Mouse (Mus musculus) liver, adult 2 months (tissue): ENCODE results near the gene Tmbim6. TPM values are rescaled to one million over a fixed set of nuclear protein-coding genes. Genes with fewer than 3 reads are reported as not detected.

Experiments used
- DNase-seq: peaks from one replicate; pipeline ENCODE4 v3.0.0-alpha.2; 2011; ENCODE audit warnings: low read depth, low spot score; ENCODE audit errors: extremely low read depth
- H3K27ac ChIP-seq: fragments of 200-500 bp; replicated peaks from 2 replicates; pipeline ENCODE4 v1.5.1; 2012; ENCODE audit warnings: low read depth, mild to moderate bottlenecking, control low read depth, inconsistent platforms, low read length; ENCODE audit not compliant: insufficient read depth
- H3K27me3 ChIP-seq: fragments of 200-500 bp; 2 replicates; pipeline ENCODE4 v1.6.1; 2012; ENCODE audit warnings: mild to moderate bottlenecking, moderate library complexity, low read length, inconsistent platforms; ENCODE audit not compliant: control insufficient read depth, insufficient read depth
- H3K36me3 ChIP-seq: fragments of 200-500 bp; 2 replicates; pipeline ENCODE4 v1.6.1; 2012; ENCODE audit warnings: low read length, inconsistent platforms; ENCODE audit not compliant: control insufficient read depth, insufficient read depth
- H3K4me1 ChIP-seq: fragments of 200-500 bp; 2 replicates; pipeline ENCODE4 v1.6.1; 2011; ENCODE audit warnings: low read length; ENCODE audit not compliant: control insufficient read depth, insufficient read depth
- H3K4me3 ChIP-seq: fragments of 200-500 bp; 2 replicates; pipeline ENCODE4 v1.5.1; 2011; ENCODE audit warnings: low read depth, mild to moderate bottlenecking, control low read depth, low read length, moderate library complexity; ENCODE audit not compliant: insufficient read depth
- H3K79me2 ChIP-seq: fragments of 200-500 bp; 2 replicates; pipeline ENCODE4 v1.6.1; 2012; ENCODE audit warnings: inconsistent platforms, mild to moderate bottlenecking, low read length, moderate library complexity; ENCODE audit not compliant: control insufficient read depth, insufficient read depth
- H3K9ac ChIP-seq: fragments of 200-500 bp; 2 replicates; pipeline ENCODE4 v1.6.1; 2012; ENCODE audit warnings: low read depth, mild to moderate bottlenecking, control low read depth, inconsistent platforms, low read length
- CTCF ChIP-seq: fragments of 200-500 bp; IDR thresholded peaks from 2 replicates; pipeline ENCODE4 v1.5.1; 2011; ENCODE audit warnings: low read depth, low read length, control low read depth
- POLR2A ChIP-seq: fragments of 200-500 bp; IDR thresholded peaks from 2 replicates; pipeline ENCODE4 v1.6.1; 2011; ENCODE audit warnings: low read length, control low read depth; ENCODE audit not compliant: insufficient read depth; ENCODE audit errors: extremely low read depth
- WGBS: fragments of 180-500 bp; shearing (Covaris S2); methylation state at CpG from one replicate; pipeline ENCODE4 v1.1.7; 2018; 5-methylcytosine and 5-hydroxymethylcytosine counted together
- polyA plus RNA-seq: library from polyadenylated mRNA; depleted of rRNA; stranded (reverse); fragments of >200 nt; gene quantifications from 2 replicates; pipeline ENCODE4 v1.2.3, GENCODE M21; 2012; rRNA removed
- total RNA-seq: library from RNA; depleted of rRNA; stranded (reverse); fragments of >200 nt; gene quantifications from 2 replicates; pipeline ENCODE4 v1.2.3, GENCODE M21; 2014; rRNA removed

Tmbim6 gene
- total RNA-seq (699 and 816 TPM in 2 replicates), polyA plus RNA-seq (2,160 and 2,362 TPM in 2 replicates)

DNA sequence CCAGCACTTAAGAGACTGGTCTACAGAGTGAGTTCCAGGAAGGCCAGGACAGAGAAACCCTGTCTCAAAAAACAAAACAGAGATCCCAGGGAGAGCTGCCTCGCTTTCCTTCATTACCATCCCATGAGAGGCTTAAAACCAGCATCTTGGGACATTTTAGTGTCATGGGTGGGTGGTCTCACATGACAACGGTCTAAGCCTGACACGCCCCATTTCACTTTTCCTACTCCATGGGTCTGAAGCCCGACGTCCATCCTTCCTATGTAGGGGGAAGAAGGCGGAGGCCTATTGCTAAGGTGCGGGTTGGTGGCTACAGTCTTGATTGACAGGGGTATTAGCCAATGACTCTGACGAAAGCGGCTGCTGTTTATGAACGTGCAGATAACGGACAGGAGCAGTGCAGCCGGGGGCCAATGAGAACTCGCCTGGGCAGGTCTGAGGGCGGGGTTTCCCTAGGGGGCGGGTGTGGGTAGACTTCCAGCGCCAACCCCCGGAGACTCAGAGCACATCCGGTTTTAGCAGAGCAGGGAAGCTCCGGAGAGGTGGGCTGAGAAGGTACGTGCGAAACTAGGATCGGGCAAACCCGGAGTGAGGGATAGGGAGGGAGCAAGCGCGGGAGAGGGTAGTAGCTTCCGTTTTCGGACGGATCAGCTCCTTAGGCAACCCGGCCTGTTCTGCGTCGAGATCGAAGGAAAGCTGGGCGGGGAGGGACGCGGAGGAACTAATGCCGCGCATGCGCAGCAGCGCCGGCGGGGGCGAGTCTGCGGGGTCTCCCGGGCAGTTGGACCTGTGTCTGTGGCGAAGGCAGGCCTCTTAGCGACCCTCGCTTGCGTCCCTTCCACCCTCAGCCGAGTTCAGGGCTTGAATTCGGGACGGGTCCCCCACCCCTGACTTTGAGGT is at the start of gene Tmbim6:
Gene Tmbim6 (plus strand): TSS at position 397 of the 900 bp plus-strand sequence.
- Histone ChIP-seq H3K27me3 (no peaks in the 10 kb centered on the region), H3K4me1 (peaks cover 16% of the 10 kb centered on the region), H3K9ac (peak within 1 kb of the TSS; percentile 95), H3K4me3 (peak within 1 kb of the TSS; percentile 89), H3K36me3 (no peaks in the 10 kb centered on the region), H3K27ac (peak within 1 kb of the TSS; percentile 95), H3K79me2 (peaks cover 20% of the 10 kb centered on the region; the same call in 1 of the 2 replicates)
- TF ChIP-seq CTCF (no peak), POLR2A (peak; percentile 96)
- under 1% methylated on average over 51 of the region's 51 CpGs for WGBS
- DNase-seq: peak; percentile 100

DNA sequence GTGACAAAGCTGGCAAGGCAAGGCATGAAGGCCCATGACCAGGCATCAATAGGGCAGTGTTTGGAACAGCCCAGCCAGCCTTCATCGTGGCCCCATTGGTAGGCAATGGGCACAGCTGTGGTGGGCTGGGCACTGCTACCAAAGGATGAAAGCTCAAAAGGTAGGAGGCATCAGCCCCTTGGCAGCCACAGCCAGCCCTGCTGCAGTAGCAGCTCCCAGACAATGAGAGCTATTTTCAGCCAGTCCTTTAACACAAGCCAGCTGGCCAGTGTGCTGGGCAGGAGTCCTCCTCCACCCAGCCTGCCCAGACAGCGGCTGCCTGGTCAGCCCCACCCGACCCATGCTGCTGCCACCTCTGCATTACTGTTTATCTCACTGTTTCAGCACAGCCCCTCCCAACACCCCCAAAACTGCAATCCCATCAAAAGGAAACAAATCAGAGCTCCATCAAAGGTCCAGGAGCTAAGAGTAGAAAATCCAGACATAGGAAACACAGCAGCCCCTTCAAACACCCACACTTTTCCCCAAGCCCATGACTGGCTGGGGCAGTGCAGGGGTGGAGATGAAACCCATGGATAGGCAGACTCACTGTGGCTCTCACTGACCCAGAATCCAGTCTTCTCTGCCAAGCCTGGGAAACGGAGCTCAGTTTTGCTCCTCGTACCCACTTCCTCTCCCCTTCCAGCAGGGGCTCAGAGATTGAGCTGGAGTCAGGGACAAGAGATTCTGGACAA is 49.1 kb upstream of the Tmbim6 start:
- H3K79me2 ChIP-seq: no peaks in the 10 kb centered on the region
- no peak for DNase-seq
- H3K4me1 ChIP-seq: peaks cover 4% of the 10 kb centered on the region
- H3K27ac ChIP-seq: 0 out of 2 replicates have a peak overlapping the region, but pooled peaks have one; percentile 19
- no peak for TF ChIP-seq CTCF
- TF ChIP-seq POLR2A: no peak
- no peaks in the 10 kb centered on the region for H3K27me3 ChIP-seq
- no peaks in the 10 kb centered on the region for H3K36me3 ChIP-seq
- 76% methylated on average over 5 of the region's 5 CpGs for WGBS
- no peak overlapping the region for H3K4me3 ChIP-seq
- no peak overlapping the region for H3K9ac ChIP-seq

DNA sequence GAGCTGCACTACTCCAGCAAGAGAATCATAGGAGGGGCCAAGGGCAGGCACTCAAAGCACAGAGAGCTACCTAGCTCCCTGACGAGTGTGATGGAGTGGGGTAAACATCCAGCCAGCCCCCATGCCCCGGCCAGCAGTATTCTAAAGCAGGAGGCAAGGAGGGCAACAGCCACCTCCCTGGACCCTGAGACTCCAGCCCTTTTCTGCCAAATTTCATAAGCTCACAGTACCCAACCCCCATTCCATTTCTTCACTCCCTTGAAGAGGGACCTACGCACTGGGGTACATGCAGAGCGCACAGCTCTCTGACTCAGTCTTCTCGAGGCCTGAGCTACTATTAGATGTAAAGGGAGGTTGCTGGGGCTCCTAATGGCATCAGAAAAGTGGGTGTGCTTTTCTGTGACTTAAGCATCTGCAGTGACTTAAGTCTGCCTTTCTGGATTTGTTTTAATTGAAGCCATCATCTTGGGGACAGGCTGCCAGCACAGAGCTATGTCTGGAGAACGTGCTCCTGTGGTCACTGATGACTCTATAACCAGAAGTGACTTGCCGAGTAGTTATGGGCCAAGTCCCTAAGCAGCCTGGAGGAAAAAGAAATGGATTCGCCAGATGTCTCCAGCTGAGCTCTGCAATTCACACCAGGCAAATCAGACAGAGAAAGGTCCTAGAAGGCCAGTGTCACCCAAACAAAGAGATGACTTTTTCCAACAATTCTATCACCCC is 48.4 kb upstream of the Tmbim6 start:
- H3K36me3 ChIP-seq: no peaks in the 10 kb centered on the region
- 0 out of 2 replicates have a peak overlapping the region, but pooled peaks have one; percentile 19 for H3K27ac ChIP-seq
- peak; percentile 9 for DNase-seq
- no peaks in the 10 kb centered on the region for H3K27me3 ChIP-seq
- H3K9ac ChIP-seq: no peak overlapping the region
- H3K4me1 ChIP-seq: peaks cover 4% of the 10 kb centered on the region
- 78% methylated on average over 8 of the region's 8 CpGs for WGBS
- H3K4me3 ChIP-seq: no peak overlapping the region
- TF ChIP-seq CTCF: no peak
- no peak for TF ChIP-seq POLR2A
- H3K79me2 ChIP-seq: no peaks in the 10 kb centered on the region

DNA sequence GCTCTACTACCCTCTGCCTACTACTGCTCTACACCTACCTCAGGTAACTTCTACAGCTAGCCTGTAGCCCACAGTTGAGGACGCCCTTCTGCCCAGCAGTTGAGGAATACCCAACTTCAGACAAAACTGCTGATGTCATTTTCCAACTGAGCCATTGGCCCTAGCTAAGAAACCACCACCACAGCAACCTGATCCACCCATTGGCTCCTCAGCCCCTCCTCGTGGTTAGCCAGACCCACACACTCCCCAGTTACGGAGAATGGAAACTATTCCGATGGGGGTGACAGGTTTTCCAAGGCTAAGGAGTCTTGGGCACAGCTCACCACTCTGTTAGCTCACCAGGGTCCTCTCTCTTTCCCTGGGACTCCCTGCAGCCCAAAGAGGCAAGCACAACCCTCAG is 47.7 kb upstream of the Tmbim6 start:
- peaks cover 4% of the 10 kb centered on the region for H3K4me1 ChIP-seq
- 78% methylated on average over 4 of the region's 4 CpGs for WGBS

DNA sequence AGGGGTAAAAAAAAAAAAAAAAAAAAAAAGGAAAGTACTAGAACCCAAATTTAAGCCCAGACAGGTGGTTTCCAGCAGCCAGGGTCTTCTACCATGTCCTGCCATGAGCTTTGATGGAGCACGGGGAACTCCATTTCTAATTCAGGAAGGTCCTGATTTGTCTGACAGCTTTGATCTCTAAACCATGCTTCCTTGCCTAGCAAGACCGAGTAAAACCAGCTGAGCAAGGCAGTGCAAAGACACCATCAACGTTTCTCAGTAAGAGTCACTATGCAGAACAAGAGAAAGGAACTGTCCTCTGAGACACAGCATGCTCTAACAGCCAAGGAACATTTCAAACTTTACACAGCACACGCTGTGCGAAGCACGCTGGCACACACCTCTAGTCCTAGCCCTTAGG is 41.1 kb upstream of the Tmbim6 start:
- Histone ChIP-seq H3K27ac (no peak overlapping the region), H3K4me1 (no peaks in the 10 kb centered on the region), H3K79me2 (no peaks in the 10 kb centered on the region), H3K36me3 (no peaks in the 10 kb centered on the region), H3K27me3 (no peaks in the 10 kb centered on the region), H3K9ac (no peak overlapping the region), H3K4me3 (no peak overlapping the region)
- 79% methylated on average over 6 of the region's 6 CpGs for WGBS
- no peak for TF ChIP-seq CTCF
- no peak for TF ChIP-seq POLR2A
- DNase-seq: no peak

More for the DNA sequence above, 47.7 kb upstream of the Tmbim6 start:
- no peak overlapping the region for H3K9ac ChIP-seq
- no peaks in the 10 kb centered on the region for H3K27me3 ChIP-seq
- no peak overlapping the region for H3K27ac ChIP-seq
- no peak for TF ChIP-seq CTCF
- TF ChIP-seq POLR2A: no peak
- H3K79me2 ChIP-seq: no peaks in the 10 kb centered on the region
- no peaks in the 10 kb centered on the region for H3K36me3 ChIP-seq
- no peak overlapping the region for H3K4me3 ChIP-seq
- no peak for DNase-seq
